Mouse (Mus musculus) bone marrow macrophage, adult 2 months (primary cell): ENCODE data around the gene Esr1.

Experiments used
- CTCF ChIP-seq: IDR thresholded peaks from 2 replicates; pipeline ENCODE4 v1.5.1; 2012; ENCODE audit warnings: low read depth, mild to moderate bottlenecking, low read length, moderate library complexity
- POLR2A ChIP-seq: IDR thresholded peaks from 2 replicates; pipeline ENCODE4 v1.6.1; 2012; ENCODE audit warnings: mild to moderate bottlenecking, low read depth, low read length, borderline replicate concordance

DNA sequence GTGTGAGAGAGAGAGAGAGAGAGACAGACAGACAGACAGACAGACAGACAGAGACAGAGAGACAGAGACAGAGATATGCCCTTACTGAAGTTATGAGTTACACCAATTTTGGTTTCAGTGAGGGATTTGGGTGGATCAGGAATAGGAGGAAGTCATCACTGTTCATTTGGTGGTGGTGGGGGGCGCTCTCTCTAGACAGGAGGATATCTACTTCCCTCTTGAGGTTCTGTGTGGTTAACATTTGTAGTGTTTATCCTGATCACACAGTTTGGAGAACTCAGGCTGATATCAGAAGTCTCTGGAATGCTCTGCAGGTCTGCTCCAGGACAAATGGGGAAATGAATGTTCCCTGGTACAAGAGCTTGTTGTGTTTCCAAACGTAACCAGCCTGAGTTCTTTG, 312.2 kb downstream of the Esr1 start:
- TF ChIP-seq CTCF (no peak), POLR2A (no peak)
